Mouse (Mus musculus): ENCODE measurements at regions not wholly inside any gene's neighbourhood (a gene's known extent, or its start where the extent isn't known, plus 50 kb on each side); places are given as distances from the start of the nearest gene placed in this dataset.

DNA sequence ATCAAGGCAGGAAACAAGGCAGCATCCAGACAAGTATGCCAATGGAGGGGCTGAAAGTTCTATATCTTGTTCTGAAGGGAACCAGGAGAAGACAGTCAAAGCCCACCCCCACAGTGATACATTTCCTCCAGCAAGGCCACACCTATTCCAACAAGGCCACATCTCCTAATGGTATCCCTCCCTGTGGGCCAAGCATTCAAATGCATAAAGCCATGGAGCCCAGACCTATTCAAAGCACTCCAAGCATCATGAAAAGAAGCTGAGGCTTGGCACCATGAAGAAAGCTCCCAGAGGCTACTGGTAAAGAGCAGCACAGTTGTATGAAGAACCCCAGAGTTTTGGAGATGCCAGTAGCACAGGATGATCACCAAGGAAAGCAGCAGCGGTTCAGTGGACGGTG lies 84.6 kb upstream of the Fam216b start:
- Histone ChIP-seq H3K27ac (ENCODE audit: insufficient read depth, low read length) (no peak overlapping the region), H3K4me3 (replicated peaks; ENCODE audit: insufficient read depth, low read depth, low read length) (no peak overlapping the region), H3K27me3 (ENCODE audit: control insufficient read depth, insufficient read depth, low read length) (no peaks in the 10 kb centered on the region), H3K4me1 (ENCODE audit: control insufficient read depth, insufficient read depth, low read length) (no peaks in the 10 kb centered on the region)
- TF ChIP-seq CTCF (IDR thresholded peaks at IDR 0.05; ENCODE audit: borderline replicate concordance, insufficient read depth, low read depth, low read length), result no peak
- TF ChIP-seq POLR2A (IDR thresholded peaks at IDR 0.05; ENCODE audit: borderline replicate concordance, insufficient read depth, low read length), result no peak
- no peak for DNase-seq
- WGBS, result 82% methylated on average over 2 of the region's 2 CpGs

DNA sequence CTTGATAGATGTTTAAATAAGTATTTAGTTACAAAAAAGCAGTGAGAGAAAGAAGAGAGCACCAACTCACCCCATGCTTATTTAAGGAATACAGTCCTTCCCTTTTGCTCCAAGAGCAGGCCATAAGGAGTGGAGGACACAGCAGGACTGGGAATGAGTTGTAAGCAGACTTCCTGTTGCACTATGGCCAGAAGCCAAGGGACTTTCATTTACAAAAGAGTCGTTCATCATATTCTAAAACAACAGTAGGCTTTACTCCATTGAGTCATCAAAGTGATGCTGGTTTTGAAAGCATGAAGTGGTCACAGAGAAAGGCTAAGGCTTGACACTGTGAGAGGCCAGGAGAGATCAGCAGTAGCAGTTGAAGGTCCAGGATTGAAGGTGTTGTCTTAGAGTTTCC lies 84.1 kb upstream of the Fam216b start:
- Histone ChIP-seq H3K4me3 (replicated peaks; ENCODE audit: insufficient read depth, low read depth, low read length) (no peak overlapping the region), H3K4me1 (ENCODE audit: control insufficient read depth, insufficient read depth, low read length) (no peaks in the 10 kb centered on the region), H3K27ac (ENCODE audit: insufficient read depth, low read length) (no peak overlapping the region), H3K27me3 (ENCODE audit: control insufficient read depth, insufficient read depth, low read length) (no peaks in the 10 kb centered on the region)
- 3% methylated on average over 1 of the region's 1 CpGs for WGBS
- no peak for DNase-seq
- TF ChIP-seq POLR2A (IDR thresholded peaks at IDR 0.05; ENCODE audit: borderline replicate concordance, insufficient read depth, low read length) (no peak), CTCF (IDR thresholded peaks at IDR 0.05; ENCODE audit: borderline replicate concordance, insufficient read depth, low read depth, low read length) (no peak)

DNA sequence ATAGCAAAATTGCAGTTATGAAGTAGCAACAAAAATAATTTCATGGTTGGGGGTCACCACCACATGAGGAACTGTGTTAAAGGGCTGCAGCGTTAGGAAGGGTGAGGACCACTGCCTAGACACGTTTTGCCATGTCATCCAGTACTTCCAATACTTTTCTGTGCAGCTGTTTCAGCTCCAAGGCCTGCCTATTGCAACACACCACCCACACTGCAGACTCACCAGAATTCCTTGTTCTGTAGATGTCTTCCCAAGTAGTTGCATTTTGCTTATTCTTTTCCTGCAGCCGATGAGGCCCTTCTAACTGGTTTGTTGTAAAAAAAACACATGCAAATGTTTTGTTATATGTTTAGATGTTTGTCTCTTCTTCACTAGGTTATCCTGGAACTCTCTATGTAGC lies 72.0 kb upstream of the Fam216b start:
- DNase-seq, result no peak
- no peak overlapping the region for H3K4me3 ChIP-seq (replicated peaks; ENCODE audit: insufficient read depth, low read depth, low read length)
- WGBS, result 90% methylated on average over 3 of the region's 3 CpGs

GRCm38 (mm10) chr14:78159567-78159966 lies 70.8 kb upstream of the Fam216b start:
- DNase-seq, result no peak
- Histone ChIP-seq H3K27me3 (ENCODE audit: control insufficient read depth, insufficient read depth, low read length) (no peaks in the 10 kb centered on the region; the same call in 1 of the 2 replicates), H3K27ac (ENCODE audit: insufficient read depth, low read length) (no peak overlapping the region), H3K4me3 (replicated peaks; ENCODE audit: insufficient read depth, low read depth, low read length) (no peak overlapping the region), H3K4me1 (ENCODE audit: control insufficient read depth, insufficient read depth, low read length) (no peaks in the 10 kb centered on the region)
- no peak for TF ChIP-seq POLR2A (IDR thresholded peaks at IDR 0.05; ENCODE audit: borderline replicate concordance, insufficient read depth, low read length)
- TF ChIP-seq CTCF (IDR thresholded peaks at IDR 0.05; ENCODE audit: borderline replicate concordance, insufficient read depth, low read depth, low read length), result no peak
- WGBS, result 91% methylated on average over 7 of the region's 7 CpGs

More for the DNA sequence above, 72.0 kb upstream of the Fam216b start:
- no peaks in the 10 kb centered on the region for H3K4me1 ChIP-seq (ENCODE audit: control insufficient read depth, insufficient read depth, low read length)
- no peaks in the 10 kb centered on the region; the same call in 1 of the 2 replicates for H3K27me3 ChIP-seq (ENCODE audit: control insufficient read depth, insufficient read depth, low read length)
- no peak for TF ChIP-seq POLR2A (IDR thresholded peaks at IDR 0.05; ENCODE audit: borderline replicate concordance, insufficient read depth, low read length)
- no peak overlapping the region for H3K27ac ChIP-seq (ENCODE audit: insufficient read depth, low read length)

- Histone ChIP-seq H3K4me1 (ENCODE audit: control insufficient read depth, insufficient read depth, low read length) (no peaks in the 10 kb centered on the region), H3K27ac (ENCODE audit: insufficient read depth, low read length) (no peak overlapping the region), H3K27me3 (ENCODE audit: control insufficient read depth, insufficient read depth, low read length) (no peaks in the 10 kb centered on the region; the same call in 1 of the 2 replicates), H3K4me3 (replicated peaks; ENCODE audit: insufficient read depth, low read depth, low read length) (no peak overlapping the region)
- no peak for TF ChIP-seq CTCF (IDR thresholded peaks at IDR 0.05; ENCODE audit: borderline replicate concordance, insufficient read depth, low read depth, low read length)
- TF ChIP-seq POLR2A (IDR thresholded peaks at IDR 0.05; ENCODE audit: borderline replicate concordance, insufficient read depth, low read length), result no peak
- WGBS, result 63% methylated on average over 2 of the region's 2 CpGs
- DNase-seq, result no peak
Measured at GRCm38 (mm10) chr14:78157660-78158059, 68.9 kb upstream of the Fam216b start.

- WGBS, result 87% methylated on average over 1 of the region's 1 CpGs
- DNase-seq, result no peak
- H3K27me3 ChIP-seq (ENCODE audit: control insufficient read depth, insufficient read depth, low read length), result no peaks in the 10 kb centered on the region
- H3K4me3 ChIP-seq (replicated peaks; ENCODE audit: insufficient read depth, low read depth, low read length), result no peak overlapping the region
- TF ChIP-seq CTCF (IDR thresholded peaks at IDR 0.05; ENCODE audit: borderline replicate concordance, insufficient read depth, low read depth, low read length) (no peak), POLR2A (IDR thresholded peaks at IDR 0.05; ENCODE audit: borderline replicate concordance, insufficient read depth, low read length) (no peak)
- no peak overlapping the region for H3K27ac ChIP-seq (ENCODE audit: insufficient read depth, low read length)
- H3K4me1 ChIP-seq (ENCODE audit: control insufficient read depth, insufficient read depth, low read length), result no peaks in the 10 kb centered on the region
Measured at GRCm38 (mm10) chr14:78148851-78149250, 60.0 kb upstream of the Fam216b start.

GRCm38 (mm10) chr14:78143751-78144150 lies 54.9 kb upstream of the Fam216b start:
- H3K4me3 ChIP-seq (replicated peaks; ENCODE audit: insufficient read depth, low read depth, low read length), result no peak overlapping the region
- no peaks in the 10 kb centered on the region for H3K4me1 ChIP-seq (ENCODE audit: control insufficient read depth, insufficient read depth, low read length)
- DNase-seq, result no peak
- 34% methylated on average over 4 of the region's 4 CpGs for WGBS
- TF ChIP-seq CTCF (IDR thresholded peaks at IDR 0.05; ENCODE audit: borderline replicate concordance, insufficient read depth, low read depth, low read length) (no peak), POLR2A (IDR thresholded peaks at IDR 0.05; ENCODE audit: borderline replicate concordance, insufficient read depth, low read length) (no peak)
- no peaks in the 10 kb centered on the region for H3K27me3 ChIP-seq (ENCODE audit: control insufficient read depth, insufficient read depth, low read length)
- H3K27ac ChIP-seq (ENCODE audit: insufficient read depth, low read length), result no peak overlapping the region
